Mouse (Mus musculus) left cerebral cortex, adult 18-20 months (tissue): ENCODE data around the gene Rab33b. TPM values are rescaled to one million over a fixed set of nuclear protein-coding genes. Genes with fewer than 3 reads are reported as not detected.

Experiments
- DNase-seq, 2 experiments: peaks; one replicate each; pipeline ENCODE4 v3.0.0; 2021 to 2022; ENCODE audit warnings: low spot score in 2 of 2, mixed read lengths in 1 of 2
- total RNA-seq, 2 experiments: library from RNA; stranded (reverse); gene quantifications; 2 replicates each; pipeline ENCODE4 v1.2.3; 2021

The Rab33b gene
- total RNA-seq, 2 experiments from 2014 or later: 18.5 to 20.9 TPM

GRCm38 (mm10) chr3:51505465-51505864 lies 21.7 kb downstream of the Rab33b start:
- no peak for DNase-seq

- DNase-seq: peak; percentile 83 to 89
Observed at GRCm38 (mm10) chr3:51510903-51511302, 27.2 kb downstream of the Rab33b start.

GRCm38 (mm10) chr3:51511983-51512382 lies 28.3 kb downstream of the Rab33b start:
- no peak for DNase-seq

GRCm38 (mm10) chr3:51517467-51517866 lies 33.7 kb downstream of the Rab33b start:
- DNase-seq: no peak

- DNase-seq: no peak
Observed at GRCm38 (mm10) chr3:51517878-51518762, 34.4 kb downstream of the Rab33b start.

- DNase-seq: no peak
Observed at GRCm38 (mm10) chr3:51518763-51519121, 35.0 kb downstream of the Rab33b start.

GRCm38 (mm10) chr3:51521262-51521661 lies 37.5 kb downstream of the Rab33b start:
- DNase-seq: no peak

GRCm38 (mm10) chr3:51525186-51525785 lies 41.6 kb downstream of the Rab33b start:
- no peak for DNase-seq

- DNase-seq: peak; percentile 66 to 75
Observed at GRCm38 (mm10) chr3:51526891-51527290, 43.2 kb downstream of the Rab33b start.

GRCm38 (mm10) chr3:51531473-51532281 lies 48.0 kb downstream of the Rab33b start:
- no peak for DNase-seq

GRCm38 (mm10) chr3:51532282-51532620 lies 48.5 kb downstream of the Rab33b start:
- no peak for DNase-seq

GRCm38 (mm10) chr3:51533573-51533972 lies 49.9 kb downstream of the Rab33b start:
- DNase-seq: no peak

GRCm38 (mm10) chr3:51534013-51534412 lies 50.3 kb downstream of the Rab33b start:
- DNase-seq: no peak

GRCm38 (mm10) chr3:51539567-51540408 lies 56.1 kb downstream of the Rab33b start:
- peak; percentile 65 to 77 for DNase-seq

GRCm38 (mm10) chr3:51540659-51541058 lies 56.9 kb downstream of the Rab33b start:
- no peak for DNase-seq

GRCm38 (mm10) chr3:51544442-51545128 lies 60.9 kb downstream of the Rab33b start:
- no peak for DNase-seq
